Mouse (Mus musculus) liver, postnatal 0 days (tissue): ENCODE measurements around the gene Camta1. TPM values are rescaled to one million over a fixed set of nuclear protein-coding genes. Genes with fewer than 3 reads are reported as not detected.

ENCODE experiments used
- ATAC-seq: fragments of 200-750 bp; cut with Nextera tagmentation; 2 replicates; pipeline ENCODE4 v1.8.0; 2017; ENCODE audit warnings: mild to moderate bottlenecking, moderate library complexity
- DNase-seq: peaks from one replicate; pipeline ENCODE4 v3.0.0-alpha.2; 2016
- H3K27ac ChIP-seq: fragments of 300-500 bp; sonication (generic); 2 replicates; pipeline ENCODE4 v1.5.1; 2014; ENCODE audit warnings: antibody characterized with exemption, moderate library complexity, mild to moderate bottlenecking, low read depth
- H3K27me3 ChIP-seq: fragments of 300-500 bp; sonication (generic); 2 replicates; pipeline ENCODE4 v1.6.1; 2014; ENCODE audit warnings: low read length, control low read depth, mixed read lengths; ENCODE audit not compliant: insufficient read depth
- H3K36me3 ChIP-seq: fragments of 300-500 bp; sonication (generic); replicated peaks from 2 replicates; pipeline ENCODE4 v1.6.1; 2014; ENCODE audit warnings: mild to moderate bottlenecking, control low read depth, low read length, moderate library complexity, mixed read lengths; ENCODE audit not compliant: insufficient read depth
- H3K4me1 ChIP-seq: fragments of 300-500 bp; sonication (generic); 2 replicates; pipeline ENCODE4 v1.6.1; 2014; ENCODE audit warnings: antibody characterized with exemption, mild to moderate bottlenecking, control low read depth; ENCODE audit not compliant: insufficient read depth
- H3K4me2 ChIP-seq: fragments of 300-500 bp; sonication (generic); 2 replicates; pipeline ENCODE4 v1.6.1; 2014; ENCODE audit warnings: low read depth, mild to moderate bottlenecking, low read length, moderate library complexity, mixed read lengths
- H3K4me3 ChIP-seq: fragments of 300-500 bp; sonication (generic); 2 replicates; pipeline ENCODE4 v1.5.1; 2014; ENCODE audit warnings: low read depth, low read length
- H3K9ac ChIP-seq: fragments of 300-500 bp; sonication (generic); replicated peaks from 2 replicates; pipeline ENCODE4 v1.6.1; 2014; ENCODE audit warnings: mild to moderate bottlenecking, moderate library complexity
- H3K9me3 ChIP-seq: fragments of 300-500 bp; sonication (generic); 2 replicates; pipeline ENCODE4 v1.6.1; 2016; ENCODE audit warnings: mild to moderate bottlenecking, control low read depth, low read length, mixed read lengths
- CTCF ChIP-seq: sonication (generic); IDR thresholded peaks from 2 replicates; pipeline ENCODE4 v1.5.1; 2016; ENCODE audit warnings: antibody characterized with exemption, low read depth
- EP300 ChIP-seq: IDR thresholded peaks from 2 replicates; pipeline ENCODE4 v1.6.1; 2016; ENCODE audit warnings: antibody characterized with exemption, low read depth, mild to moderate bottlenecking
- WGBS: fragments of 180-500 bp; shearing (Covaris S2); extraction: QIAGEN DNeasy Blood & Tissue Kit; methylation state at CpG from one replicate; pipeline ENCODE4 v1.1.7; 2014; ENCODE audit not compliant: insufficient replicate concordance; 5-methylcytosine and 5-hydroxymethylcytosine counted together
- polyA plus RNA-seq: library from polyadenylated mRNA; unstranded; fragments of >200 nt; fragmentation: Nextera tagmentation; extraction: Ambion mirVana; gene quantifications from 2 replicates; pipeline ENCODE4 v1.2.1, GENCODE M21; 2015

The Camta1 gene
- polyA plus RNA-seq, 1 experiment from 2014 or later = 48.3 TPM

DNA sequence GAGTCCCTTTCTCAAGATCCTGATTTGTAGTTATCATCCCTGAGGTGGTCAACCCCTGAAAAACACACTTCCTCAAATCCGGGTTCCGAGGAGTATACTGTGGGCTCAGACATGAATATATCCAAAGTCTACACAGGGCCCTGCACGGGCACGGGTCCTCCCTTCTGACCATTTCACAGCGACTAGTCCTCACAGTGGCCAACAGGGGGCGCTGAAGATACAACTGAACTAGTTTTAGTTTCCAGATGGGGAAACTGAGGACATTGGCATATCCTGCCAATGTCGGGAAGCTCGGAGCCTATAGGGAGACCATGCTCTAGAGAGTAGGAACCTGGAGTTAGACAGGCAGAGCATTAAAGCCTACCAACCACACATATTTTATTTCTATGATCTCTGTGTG lies 530.7 kb downstream of the Camta1 start:
- Histone ChIP-seq H3K4me1 (no peaks in the 10 kb centered on the region), H3K36me3 (no peaks in the 10 kb centered on the region), H3K9me3 (no peaks in the 10 kb centered on the region), H3K27ac (no peak overlapping the region), H3K27me3 (no peaks in the 10 kb centered on the region), H3K4me3 (no peak overlapping the region), H3K4me2 (no peak overlapping the region), H3K9ac (no peak overlapping the region)
- TF ChIP-seq EP300 (no peak), CTCF (peak; percentile 37)
- no peak for ATAC-seq
- WGBS = 57% methylated on average over 8 of the region's 8 CpGs
- DNase-seq = no peak

DNA sequence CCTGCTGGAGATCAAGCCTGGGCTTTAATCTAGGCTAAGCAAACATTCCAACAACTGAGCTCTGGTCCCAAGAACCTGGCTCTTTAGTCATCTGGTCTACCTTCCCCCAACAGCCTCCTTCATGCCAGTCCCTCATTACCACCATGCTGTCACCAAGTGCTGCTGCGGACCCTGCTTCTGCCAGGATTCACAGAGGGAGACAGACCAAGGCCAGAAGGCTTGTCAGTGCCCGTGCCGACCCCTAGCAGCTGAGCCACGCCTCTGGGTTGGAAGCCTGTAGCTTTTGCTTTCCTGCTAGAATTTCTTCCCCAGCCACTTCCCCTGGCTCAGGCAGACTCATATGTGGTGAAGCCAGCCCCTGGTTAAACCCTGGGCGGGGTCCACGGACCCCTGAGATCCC lies 533.6 kb downstream of the Camta1 start:
- Histone ChIP-seq H3K4me2 (no peak overlapping the region), H3K9me3 (no peaks in the 10 kb centered on the region), H3K9ac (no peak overlapping the region), H3K36me3 (no peaks in the 10 kb centered on the region), H3K27me3 (no peaks in the 10 kb centered on the region), H3K27ac (no peak overlapping the region), H3K4me1 (no peaks in the 10 kb centered on the region), H3K4me3 (no peak overlapping the region)
- WGBS = 62% methylated on average over 6 of the region's 6 CpGs
- DNase-seq (no peak), ATAC-seq (no peak)
- TF ChIP-seq CTCF (no peak), EP300 (no peak)

DNA sequence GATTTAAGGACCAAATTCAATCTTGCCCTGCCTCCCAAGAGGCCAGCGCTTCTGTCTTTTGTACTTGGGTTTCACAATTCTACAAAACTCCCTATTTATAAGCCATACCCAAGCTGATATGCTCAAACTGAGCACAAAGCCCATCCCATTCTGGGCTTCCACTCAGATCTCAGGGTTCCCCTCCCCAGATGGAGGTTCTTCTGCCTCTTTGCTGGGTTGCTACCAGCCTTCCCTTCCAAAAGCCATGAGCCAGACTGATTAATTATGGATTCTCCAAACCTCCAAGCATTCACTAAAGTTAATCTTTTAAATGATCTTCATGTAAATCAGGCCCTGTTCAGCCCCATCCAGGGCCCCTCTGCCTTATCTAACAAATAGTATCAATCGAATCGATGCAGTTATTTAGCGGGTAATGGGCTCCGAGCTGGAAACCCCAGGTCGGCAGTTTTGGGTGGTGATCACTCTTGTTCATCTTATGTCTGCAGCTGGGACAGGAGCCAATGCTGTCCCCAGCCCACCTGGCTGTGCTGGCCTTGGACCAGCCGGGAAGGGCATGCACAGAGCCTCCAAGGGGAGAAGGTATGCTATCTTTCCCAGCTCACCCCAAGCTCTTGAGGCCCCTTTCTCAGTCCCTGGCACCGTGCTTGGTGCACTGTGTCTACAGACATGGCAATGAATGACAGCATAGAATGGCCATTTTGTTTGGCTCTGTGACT lies 534.5 kb downstream of the Camta1 start:
- Histone ChIP-seq H3K27me3 (no peaks in the 10 kb centered on the region), H3K27ac (no peak overlapping the region), H3K9me3 (no peaks in the 10 kb centered on the region), H3K4me2 (no peak overlapping the region), H3K36me3 (no peaks in the 10 kb centered on the region), H3K4me3 (no peak overlapping the region), H3K4me1 (no peaks in the 10 kb centered on the region), H3K9ac (no peak overlapping the region)
- 87% methylated on average over 8 of the region's 8 CpGs for WGBS
- TF ChIP-seq CTCF (no peak), EP300 (no peak)
- no peak for DNase-seq
- ATAC-seq = no peak

DNA sequence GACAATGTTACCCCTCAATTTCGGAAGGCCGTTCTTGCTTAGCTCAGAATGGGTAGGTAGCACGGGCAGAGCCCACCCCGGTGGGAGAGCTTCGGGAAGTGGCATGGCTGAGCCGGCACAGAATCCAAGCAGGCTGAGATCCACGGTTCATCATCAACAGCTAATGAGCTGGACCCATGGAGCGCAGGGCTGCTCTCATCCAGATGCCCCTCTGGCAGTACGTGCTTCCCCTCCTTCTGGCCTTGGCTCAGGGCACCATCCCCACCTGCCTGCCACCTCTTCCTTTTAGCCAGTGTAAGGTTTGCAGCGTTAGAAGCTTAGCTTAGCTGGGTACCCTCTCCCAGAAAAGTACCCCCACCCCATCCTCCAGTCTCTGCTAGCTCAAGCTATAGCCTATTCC lies 545.2 kb downstream of the Camta1 start:
- Histone ChIP-seq H3K9me3 (no peaks in the 10 kb centered on the region), H3K36me3 (no peaks in the 10 kb centered on the region), H3K27ac (no peak overlapping the region), H3K4me3 (no peak overlapping the region), H3K4me1 (no peaks in the 10 kb centered on the region), H3K27me3 (no peaks in the 10 kb centered on the region), H3K9ac (no peak overlapping the region), H3K4me2 (no peak overlapping the region)
- DNase-seq (no peak), ATAC-seq (no peak)
- WGBS = 77% methylated on average over 10 of the region's 10 CpGs
- TF ChIP-seq EP300 = no peak
- no peak for TF ChIP-seq CTCF

DNA sequence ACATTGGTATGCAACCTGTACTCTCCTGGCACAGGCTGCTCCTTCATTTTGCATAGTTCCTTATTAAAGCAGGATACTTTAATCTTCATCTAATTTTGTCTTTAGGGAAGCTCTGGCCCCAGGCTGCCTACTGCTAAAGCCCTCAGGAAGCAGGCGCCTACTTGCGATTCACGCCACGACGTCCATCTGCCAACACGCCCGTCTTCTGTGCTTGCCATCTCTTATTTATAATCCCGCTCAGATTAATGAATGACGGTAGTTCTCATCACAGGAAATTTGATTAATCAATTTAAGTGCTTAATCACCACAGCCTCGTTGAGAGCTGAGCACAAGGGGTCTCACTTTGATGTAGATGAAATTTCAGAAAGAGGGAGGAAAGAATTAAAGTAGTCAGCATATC lies 546.0 kb downstream of the Camta1 start:
- 75% methylated on average over 10 of the region's 10 CpGs for WGBS
- no peaks in the 10 kb centered on the region for H3K9me3 ChIP-seq

DNA sequence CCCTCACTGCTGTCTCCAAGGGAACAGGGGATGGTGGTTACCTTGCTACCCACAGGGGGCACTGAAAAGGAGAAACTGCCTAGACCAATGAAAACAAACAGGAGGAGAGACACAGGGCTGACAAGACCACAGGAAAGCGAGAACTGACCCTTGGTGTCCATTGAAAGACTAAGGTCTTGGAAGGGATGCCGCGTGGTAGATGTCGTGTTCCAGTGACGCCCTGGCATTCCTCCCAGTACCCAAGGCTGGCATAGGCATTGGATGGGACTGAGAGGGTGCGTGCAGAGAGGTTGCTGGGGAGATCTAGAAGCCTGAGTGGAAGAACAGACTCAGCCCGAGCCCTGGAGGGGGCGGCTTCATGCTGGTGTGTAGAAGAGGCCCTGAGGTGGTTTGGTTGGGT lies 550.9 kb downstream of the Camta1 start:
- no peaks in the 10 kb centered on the region for H3K4me1 ChIP-seq
- H3K36me3 ChIP-seq = no peaks in the 10 kb centered on the region
- no peak overlapping the region for H3K9ac ChIP-seq
- no peaks in the 10 kb centered on the region for H3K27me3 ChIP-seq
- H3K27ac ChIP-seq = no peak overlapping the region
- TF ChIP-seq EP300 (no peak), CTCF (no peak)
- WGBS = 78% methylated on average over 8 of the region's 8 CpGs
- ATAC-seq = no peak
- no peak overlapping the region for H3K4me3 ChIP-seq
- H3K9me3 ChIP-seq = no peaks in the 10 kb centered on the region
- no peak overlapping the region for H3K4me2 ChIP-seq
- DNase-seq = no peak

More for the DNA sequence above, 546.0 kb downstream of the Camta1 start:
- DNase-seq = no peak
- Histone ChIP-seq H3K4me3 (no peak overlapping the region), H3K4me2 (no peak overlapping the region), H3K27ac (no peak overlapping the region), H3K27me3 (no peaks in the 10 kb centered on the region), H3K36me3 (no peaks in the 10 kb centered on the region), H3K4me1 (no peaks in the 10 kb centered on the region), H3K9ac (no peak overlapping the region)
- ATAC-seq = no peak
- TF ChIP-seq EP300 (no peak), CTCF (no peak)
